Mouse (Mus musculus) olfactory bulb, adult 2 months (tissue): ENCODE data around the gene Rbm4b.

Source experiments
- CTCF ChIP-seq: fragments of 200-500 bp; IDR thresholded peaks from 2 replicates; pipeline ENCODE4 v1.5.1; 2012; ENCODE audit warnings: low read depth, mild to moderate bottlenecking, low read length, moderate library complexity; ENCODE audit not compliant: insufficient read depth
- POLR2A ChIP-seq: fragments of 200-500 bp; IDR thresholded peaks from 2 replicates; pipeline ENCODE4 v1.6.1; 2012; ENCODE audit warnings: mild to moderate bottlenecking, low read depth, low read length, moderate library complexity; ENCODE audit not compliant: insufficient read depth

GRCm38 (mm10) chr19:4719351-4719764 is 36.9 kb upstream of the Rbm4b start:
- TF ChIP-seq CTCF (no peak), POLR2A (no peak)
